Mouse (Mus musculus): ENCODE results near the gene Ttc7.
A peak's percentile ranks its signal among the peaks of the same experiment; 100 is the strongest.

The Ttc7 gene

DNA sequence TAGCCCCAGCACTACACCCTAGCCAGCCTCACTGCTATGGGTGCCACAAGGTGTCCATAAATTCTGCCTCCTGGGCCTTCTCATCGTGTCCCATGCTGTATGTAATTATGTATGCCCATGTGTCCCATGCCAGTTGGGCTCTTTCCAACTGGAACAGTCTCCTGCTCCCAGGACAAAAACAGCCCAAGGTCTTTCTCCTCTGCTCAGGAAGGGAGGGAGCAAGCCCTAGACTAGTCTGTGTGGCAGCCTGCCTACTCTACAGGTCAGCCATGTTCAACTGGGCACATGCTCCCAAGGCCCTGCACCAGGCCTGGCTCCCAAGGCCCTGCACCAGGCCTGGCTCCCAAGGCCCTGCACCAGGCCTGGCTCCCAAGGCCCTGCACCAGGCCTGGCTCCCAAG is 56.4 kb downstream of the Ttc7 start:
- peak in 1 of 2 experiments; percentile 27 for DNase-seq

DNA sequence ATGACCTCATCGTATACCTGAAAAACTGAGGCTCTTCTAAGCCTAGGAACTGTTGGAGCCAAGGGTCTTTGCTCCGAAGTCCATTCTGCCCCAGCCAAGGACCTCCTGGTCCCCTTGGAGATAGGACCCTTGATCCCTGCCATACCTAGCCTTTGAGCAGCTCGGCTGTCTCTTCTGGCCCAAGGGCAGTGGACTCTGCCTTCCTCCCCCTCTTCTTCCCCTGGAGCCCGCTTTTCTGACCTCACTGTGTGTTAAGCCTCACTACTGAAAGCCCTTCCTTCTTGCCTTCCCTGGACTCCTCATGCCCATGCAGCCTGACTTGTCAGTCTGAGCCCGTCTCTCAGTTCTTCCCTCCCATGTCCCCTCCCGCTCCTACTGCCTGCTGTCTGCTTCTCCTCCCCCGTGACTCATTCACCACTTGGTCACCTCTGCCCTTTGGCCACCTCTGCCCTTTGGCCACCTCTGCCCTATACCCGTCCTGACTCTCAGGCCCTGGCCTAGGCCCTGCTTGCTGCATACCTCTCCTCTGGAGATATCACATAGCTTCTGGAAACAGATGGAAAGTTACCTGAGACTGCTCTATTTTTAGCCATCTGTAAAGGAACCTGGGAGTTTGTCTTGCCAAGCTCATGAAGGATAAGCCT is 60.5 kb downstream of the Ttc7 start:
- no peak for DNase-seq

DNA sequence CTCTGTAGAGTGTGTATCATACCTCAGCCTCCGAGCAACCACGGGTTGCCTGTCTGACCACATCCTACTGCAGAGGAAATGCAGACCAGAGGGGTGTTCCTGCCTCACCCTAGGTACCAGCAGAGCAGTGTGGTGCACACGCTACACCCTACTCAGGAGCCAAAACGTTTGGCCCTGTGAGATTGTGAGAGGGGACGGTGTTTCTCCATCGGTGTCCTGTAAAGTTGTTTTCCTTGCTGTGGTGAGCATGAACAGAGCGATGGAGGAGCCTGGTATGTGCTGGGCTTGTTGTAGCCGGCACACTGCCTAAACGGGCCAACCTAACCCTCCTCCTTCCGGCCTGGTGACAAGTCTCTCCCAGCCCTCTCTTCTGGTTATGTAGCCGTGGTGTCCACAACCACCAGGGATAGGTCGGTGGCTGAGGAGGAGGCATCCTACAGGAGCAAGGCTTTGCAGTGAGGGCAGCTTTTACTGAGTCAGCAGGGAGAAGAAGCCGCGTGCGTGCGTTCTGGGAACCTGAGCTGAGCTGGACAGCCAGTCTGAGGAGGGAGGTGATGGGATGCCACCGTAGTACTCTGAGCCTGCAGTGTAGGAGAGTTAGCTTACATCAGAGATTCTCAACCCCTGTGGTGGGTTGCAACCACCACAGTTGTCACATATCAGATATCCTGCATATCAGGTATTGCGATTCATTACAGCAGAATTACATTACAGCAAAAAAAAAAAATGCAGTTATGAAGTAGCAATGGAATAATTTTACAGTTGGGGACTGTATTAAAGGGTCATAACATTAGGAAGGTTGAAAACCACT is 62.0 kb downstream of the Ttc7 start:
- DNase-seq: no peak

DNA sequence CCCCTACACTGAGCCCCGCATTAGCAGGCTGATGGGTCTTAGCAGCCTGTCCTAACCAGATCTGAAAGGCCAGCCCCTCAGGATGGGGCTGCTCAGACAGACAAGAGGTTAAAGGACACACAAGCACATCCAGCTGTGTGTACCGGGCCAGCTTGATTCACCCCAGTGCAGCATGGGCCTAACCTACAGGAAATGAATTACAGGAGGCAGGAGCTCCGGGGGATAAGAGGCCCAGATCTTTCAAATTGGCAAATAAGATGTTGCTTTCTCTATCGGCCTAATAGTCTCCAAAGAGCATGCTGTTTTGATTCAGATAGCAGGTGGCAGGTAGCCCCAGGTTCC is 62.5 kb downstream of the Ttc7 start:
- DNase-seq: no peak

DNA sequence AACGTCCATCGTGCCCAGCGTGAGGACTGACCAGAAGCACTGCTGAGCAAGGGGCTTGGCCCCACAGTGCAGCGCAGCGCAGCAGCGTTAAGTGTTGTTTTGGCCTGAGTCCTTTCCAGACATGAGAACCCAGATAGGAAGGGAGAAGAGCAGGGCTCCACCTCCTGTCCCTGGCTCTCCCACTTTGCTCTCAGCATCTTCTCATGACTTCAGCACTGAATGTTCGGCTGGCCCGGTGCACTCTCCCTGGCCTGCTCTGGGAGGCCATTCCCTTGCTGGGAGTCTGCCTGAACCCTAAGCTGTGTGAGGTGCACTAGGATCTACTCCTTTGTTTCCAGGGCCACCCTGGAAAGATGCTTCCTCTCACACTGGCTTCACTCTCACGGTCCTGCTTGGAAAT is 65.7 kb downstream of the Ttc7 start:
- DNase-seq: no peak

DNA sequence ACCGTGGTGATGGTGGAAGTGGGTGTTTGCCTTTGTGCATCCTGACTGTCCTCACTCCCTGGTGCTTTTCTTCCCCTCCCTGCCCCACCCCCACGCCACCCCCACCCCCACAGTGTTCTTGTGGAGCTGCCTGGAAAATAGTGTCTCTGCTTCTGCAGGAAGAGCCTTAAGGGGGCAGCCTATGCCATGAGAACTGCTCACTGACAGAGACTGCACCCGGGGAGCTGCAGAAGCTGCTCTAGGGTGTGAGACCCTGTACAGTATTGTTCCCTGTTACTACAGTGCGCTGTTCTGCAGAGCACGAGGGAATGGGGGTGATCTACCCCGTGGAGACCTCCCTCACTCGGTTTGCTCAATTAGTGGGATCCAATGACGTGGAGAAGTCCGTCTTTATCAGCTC is 66.4 kb downstream of the Ttc7 start:
- DNase-seq: no peak

DNA sequence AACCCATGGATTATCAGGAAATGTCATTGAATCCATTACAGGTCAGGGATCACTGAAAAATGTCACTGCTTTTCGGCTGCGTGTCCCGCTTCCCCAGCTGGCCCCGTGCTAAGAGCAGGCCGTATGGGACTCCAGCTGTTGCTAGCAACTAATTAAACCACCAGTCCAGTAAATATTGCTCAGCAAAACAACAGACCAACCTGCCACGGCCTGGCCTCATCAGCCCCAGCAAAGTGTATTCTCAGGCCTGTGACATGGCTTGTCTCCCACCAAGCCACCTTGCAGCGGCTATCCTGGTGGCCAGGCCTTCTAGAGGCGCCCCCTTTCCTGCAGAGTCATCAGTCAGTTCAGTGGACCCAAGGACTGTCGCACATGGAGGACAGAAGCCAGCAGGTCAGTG is 66.9 kb downstream of the Ttc7 start:
- no peak for DNase-seq

DNA sequence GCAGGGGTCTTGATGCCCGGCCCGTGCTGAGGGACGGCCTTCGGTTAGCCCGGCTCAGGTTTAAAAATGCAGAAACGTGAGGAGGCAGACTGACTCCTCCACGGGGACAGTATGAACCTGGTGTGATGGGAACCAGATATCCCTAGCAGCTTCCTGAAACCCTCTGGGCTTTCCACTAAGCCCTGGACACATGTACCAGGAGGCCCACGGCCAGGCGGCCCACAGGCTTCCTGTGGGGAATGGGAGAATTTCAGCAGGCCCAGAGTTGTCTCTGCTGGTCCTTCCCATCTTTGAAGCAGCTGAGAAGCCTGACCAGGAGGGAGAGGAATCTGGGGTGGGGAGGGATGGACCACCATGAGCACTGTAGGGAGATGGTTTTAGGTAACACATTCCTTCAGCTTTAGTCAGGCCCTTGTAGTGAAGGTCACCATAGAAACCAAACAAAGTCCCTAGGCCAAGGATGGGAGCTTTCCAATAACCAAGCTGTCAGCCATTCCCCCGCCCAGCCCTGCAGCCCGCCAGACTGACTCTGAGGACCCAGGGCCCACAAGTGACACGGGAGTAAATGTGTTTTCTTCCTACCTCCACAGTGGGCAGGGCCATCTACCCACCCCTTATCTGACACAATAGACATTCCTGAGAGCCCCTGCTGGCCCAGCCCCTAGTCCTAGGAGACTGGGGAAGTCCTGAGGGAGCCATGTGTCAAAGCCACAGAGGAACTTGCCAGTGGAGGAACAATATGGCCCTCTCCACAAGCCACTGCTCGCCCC is 68.0 kb downstream of the Ttc7 start:
- no peak for DNase-seq

DNA sequence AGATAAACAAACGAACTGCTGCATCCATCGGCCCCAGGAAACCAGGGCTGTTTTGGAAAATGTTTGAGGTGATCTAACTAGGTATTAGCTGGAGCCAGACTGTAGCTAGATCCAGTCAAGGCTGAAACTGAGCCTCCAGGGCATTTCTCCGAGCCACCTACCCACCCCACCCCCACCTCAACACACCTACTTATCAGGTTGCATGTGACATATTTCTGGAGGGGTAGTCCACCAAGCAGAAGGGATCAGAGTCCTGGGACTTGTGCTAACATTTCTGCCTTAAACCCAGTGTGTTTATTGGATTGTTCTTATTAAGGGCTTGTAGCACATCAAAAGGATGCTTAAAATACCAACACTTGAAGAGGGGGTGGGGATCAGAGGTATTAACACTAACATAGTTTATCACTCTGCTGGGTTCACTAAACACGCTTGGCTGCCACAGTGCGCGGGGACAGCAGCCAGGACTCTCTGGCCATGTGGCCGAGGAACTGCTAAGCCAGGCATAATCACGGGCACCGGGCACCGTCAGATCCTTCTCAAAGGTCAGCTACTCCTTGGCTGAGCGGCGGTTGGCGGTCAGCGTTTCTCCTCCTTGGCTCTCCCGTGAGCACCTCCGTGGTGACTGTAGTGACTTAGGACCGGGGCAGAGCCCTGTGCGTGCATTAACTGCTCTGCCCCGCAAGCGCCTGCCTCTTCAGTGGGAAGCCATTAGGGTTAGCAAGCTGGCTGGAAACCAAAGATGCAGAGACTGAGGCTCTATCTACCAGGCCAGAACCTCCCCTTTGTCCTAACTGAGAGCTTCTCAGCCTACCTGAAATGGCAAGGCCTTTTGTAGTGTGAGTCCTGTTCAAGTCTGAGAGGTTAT is 68.8 kb downstream of the Ttc7 start:
- peak; percentile 78 to 82 for DNase-seq

DNA sequence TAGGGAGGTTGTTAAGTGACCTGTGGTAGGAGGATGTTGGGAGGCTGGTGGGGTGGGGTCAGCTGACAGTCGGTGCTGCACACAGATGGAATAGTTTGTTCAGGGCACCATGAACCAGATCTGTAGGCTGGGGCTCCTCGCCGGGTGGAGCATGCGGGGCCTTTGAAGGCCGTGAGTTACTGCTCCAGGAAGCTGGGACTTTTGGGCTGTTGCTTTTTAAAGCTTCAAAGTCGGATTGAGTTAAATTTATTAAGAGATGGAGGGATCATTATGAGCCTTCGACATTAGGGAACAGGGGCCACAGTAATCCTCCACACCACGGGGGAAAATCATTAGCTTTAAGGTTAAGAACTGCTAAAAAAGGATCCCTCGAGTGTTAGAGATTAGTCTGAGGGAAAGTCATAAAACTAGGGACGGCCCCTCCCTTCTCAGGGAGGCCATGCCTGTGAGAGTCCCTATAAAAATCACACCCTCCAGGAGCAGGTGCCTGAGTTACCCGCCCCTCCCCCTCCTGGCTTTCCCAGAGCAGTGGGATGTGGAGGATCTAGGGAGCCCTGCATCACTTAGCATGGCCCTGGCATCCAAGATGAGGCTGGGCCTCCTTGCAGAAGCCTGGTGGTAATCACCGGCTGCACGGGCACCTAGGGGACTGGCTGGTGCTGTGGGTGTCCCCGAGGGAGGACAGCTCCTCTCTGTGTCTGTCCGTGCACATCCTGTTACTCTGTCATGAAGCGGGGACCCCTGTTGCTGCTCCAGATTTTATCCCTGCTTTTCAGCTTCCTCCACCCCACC is 69.6 kb downstream of the Ttc7 start:
- peak in 1 of 2 experiments; percentile 17 for DNase-seq

DNA sequence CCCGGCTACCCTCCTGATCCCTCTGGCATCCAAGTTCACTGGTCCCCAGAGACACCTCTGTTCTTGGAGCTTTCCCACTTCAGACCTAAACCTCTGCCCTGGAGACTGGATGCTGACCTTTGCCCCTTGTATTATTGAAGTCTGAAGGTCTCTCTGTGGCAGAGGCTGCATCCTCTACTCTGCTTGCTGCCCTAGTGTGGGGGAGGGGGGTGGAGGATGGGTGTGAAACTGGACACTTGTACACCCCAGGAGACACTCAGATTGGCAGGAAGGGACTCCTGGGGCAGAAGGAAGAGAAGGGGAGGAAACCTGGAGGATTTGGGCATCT is 70.2 kb downstream of the Ttc7 start:
- no peak for DNase-seq

DNA sequence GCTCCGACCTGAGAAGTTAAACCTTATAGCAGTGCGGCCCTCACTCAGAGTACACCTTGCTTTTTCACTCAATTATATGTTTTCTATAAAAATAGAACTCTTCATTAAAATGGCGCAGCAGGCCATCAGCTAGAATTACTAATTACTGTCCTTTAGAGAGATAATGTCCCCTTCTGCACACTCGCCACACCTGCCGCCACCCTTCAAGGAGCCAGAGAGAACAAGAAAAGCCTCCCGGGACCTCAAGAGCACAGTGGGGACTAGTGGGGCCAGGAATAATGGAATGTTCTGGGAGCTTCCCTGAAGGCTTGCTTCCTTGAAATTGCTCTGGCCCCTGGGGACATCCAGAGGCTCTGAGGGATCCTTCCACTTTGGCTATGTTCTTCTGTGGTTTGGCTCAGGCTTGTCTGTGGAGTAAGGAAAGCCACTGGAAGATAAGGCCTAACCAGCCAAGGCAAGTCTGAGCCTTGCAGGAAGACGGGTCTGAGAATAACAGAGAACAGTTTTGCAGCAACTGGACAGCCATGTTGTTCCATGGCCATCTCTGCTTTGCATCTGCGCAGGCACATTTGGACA is 71.1 kb downstream of the Ttc7 start:
- no peak for DNase-seq

DNA sequence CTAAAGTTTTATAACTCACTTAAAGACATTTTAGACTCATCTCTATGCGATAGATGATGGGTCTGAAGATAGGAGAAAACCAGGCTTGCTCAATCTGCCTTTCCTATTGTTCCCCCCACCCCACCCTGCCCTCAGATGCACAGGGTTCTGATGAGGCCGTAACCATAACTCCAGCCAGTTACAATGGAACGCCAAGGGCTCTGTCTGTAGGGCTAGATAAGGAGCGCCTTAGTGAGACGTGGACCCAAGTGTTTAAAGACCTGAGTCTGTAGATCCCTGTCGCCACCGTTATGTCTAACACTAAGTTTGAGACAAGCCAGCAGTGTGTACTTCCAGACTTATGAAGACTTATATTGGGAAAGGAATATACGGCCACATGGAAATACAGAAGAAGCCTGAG is 72.8 kb downstream of the Ttc7 start:
- no peak for DNase-seq

DNA sequence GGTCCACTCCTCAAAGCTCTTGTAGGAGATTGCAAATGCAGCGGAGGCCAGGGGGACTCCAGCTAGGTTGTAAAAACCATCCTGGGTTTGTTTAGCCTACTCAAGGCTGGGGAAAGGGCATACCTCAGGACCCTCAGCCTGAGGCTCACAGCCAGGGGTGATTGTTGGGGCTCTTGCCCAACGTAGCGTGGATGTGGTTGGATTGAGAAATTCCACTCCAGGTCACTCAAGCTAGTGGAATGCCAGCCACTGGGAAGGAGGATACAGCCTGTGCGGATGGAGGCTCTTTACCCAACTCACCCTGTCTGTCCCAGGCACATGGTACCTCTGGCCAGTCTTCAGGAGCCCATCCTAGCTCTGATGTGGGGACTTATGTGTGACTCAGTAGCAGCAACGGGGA is 73.6 kb downstream of the Ttc7 start:
- no peak for DNase-seq

DNA sequence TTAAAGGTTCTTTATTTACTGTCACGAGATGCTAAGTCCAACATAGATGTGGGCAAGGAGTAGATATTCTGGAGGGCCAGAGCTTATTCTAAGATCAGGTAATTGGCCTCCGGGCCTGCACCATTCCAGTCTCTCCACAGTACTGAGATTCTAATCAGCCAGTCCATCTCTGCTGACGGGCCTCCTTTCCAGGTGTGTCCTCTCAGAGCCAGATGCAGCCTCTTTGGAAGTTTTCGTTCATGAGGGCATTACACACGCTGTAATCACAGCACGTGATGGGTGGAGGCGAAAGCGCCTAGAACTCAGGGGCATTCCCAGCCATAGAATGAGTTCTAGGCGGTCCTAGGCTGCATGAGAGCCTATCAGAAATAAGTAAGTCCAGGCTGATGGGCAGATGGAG is 74.8 kb downstream of the Ttc7 start:
- no peak for DNase-seq

DNA sequence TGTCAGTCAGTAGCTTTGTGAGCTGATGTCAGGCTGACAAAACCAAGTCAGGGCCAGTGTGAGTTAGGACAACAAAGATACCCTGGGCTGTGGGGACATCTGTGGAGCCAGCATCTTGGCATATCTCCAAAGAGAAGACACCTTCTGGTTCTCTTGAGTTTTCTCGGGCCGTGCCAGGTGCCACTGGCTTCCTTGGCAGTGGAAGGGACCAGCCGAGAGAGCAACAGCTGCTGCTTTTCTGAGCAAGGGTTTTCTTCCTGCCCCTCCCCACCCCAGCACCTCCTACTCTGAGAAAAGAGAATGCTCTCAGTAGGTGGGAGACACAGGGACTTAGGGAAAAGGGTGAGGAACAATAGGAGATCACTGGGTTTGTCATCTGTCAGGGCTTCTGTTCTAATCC is 78.4 kb downstream of the Ttc7 start:
- peak in 1 of 2 experiments; percentile 35 for DNase-seq

DNA sequence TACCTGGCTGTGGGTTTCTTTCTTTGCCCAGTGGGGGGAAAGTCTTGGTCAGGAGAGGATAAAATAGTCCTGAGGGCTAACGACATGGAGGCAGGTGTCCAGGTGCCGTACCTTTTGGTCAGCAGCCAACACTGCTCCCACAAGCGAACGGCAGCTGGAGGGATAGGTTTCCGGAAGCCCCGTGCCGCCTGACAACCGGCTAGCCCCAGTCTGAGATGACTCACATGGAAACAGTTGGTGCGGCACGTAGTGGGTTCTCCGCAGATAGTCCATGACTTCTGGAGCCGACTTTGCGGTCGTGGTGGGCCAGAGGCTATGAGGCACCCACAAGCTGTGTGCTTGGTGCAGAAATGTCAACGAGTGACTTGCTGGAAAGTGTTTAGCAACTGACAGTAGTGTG is 81.4 kb downstream of the Ttc7 start:
- DNase-seq: no peak

DNA sequence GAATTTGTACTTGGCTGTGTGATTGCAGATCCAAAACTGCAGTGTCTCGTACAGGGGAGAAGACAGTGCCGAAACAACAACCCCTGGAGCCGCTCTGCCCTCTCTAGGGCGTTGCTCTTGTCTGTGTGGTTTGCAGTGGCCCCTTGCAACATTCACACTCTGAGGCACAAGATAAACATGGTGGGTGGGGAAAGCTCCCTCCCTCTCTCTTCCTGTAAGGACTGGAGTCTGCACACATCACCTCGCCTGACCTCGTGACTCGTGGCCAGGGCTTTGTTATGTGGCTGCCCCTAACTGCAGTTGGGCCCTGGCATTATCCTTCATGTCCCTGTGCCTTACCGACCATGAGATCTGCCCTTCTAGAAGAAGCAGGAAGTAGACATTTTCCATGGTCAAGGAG is 82.6 kb downstream of the Ttc7 start:
- no peak for DNase-seq

DNA sequence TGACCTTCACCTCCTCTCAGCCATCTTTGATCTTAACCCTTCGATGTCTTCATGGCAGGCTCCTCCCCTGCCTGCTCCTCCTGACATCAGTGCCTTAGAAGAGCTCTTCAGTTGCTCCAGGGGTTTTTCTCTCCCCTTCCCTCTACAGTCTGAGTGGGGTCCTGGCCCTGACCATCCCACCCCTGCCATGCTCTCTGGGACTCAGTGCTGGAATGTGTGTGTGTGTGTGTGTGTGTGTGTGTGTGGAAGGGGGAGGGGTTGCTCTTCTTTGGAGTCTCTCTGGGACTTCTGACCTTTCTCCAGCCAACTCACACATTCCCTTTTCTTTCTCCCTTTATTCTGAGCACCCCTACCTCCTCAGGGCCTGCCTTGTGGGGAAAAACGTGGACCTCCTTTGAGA is 83.8 kb downstream of the Ttc7 start:
- no peak for DNase-seq

DNA sequence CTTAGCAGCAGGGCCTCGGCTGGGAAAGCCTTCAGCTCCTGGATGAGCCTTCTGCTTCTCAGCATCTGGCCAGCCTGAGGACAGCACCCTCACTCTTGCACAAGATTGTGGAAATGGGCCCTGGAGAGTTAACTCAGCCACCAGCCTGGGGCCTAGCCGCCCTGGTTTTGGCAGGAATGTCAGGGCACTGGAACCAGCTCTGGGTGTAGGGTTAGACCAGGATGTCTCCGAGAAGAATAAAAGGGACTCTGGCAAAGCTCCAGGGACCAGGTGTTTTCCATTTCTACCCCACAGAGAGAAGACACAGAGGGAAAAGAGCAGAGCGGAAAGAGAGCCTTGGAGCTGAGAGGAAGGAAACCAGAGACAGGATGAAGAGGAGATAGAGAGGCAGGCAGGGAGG is 84.5 kb downstream of the Ttc7 start:
- no peak for DNase-seq

DNA sequence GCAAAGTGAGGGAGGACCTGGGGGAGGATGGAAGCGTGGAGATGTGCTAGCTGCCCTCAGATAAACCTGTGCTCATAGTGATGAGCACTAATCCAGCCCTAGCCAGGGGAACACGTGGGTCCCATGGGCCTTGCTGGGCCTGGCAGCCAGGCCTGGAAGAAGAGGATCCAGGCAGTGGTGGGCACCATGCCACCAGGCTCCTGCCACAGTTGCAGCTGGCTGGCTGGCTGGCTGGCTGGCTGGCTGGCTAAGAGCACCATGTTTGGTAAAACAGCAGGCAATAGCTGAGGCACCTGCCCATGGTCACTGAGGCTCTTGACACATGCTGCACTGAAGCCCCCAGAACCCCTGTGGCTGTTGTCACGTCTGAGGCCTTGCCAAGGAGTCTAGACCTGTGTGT is 85.0 kb downstream of the Ttc7 start:
- peak; percentile 48 to 52 for DNase-seq

DNA sequence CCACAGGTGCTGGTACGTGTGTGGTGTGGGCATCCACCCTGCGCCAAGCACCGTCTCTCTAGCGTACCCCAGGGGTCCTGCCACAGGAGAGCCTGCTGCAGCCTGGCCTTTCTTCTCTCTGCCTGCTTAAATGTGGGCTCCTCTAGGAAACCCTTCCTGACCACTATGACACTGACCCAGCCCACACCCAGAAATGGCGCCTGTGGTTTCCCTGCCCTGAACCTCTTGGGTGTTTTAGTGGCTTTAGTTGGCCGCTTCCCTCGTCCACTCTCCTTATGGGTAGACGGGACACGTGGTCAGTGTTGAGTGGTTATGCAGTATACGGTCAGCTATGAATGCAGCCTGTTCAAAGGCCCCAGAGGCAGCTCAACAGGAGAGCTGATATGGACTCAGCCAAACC is 85.8 kb downstream of the Ttc7 start:
- no peak for DNase-seq

Measured in cerebellum, adult 18-20 months (tissue).